Mouse (Mus musculus): ENCODE measurements around the gene Otop3. TPM values are rescaled to one million over a fixed set of nuclear protein-coding genes. Genes with fewer than 3 reads are reported as not detected.
"Not testable (repeated sequence)": the region's sequence is repeated elsewhere in the genome, so short reads cannot be mapped to it uniquely, and the experiment has no call there.

Gene Otop3
- polyA plus RNA-seq, 1 experiment = not detected

DNA sequence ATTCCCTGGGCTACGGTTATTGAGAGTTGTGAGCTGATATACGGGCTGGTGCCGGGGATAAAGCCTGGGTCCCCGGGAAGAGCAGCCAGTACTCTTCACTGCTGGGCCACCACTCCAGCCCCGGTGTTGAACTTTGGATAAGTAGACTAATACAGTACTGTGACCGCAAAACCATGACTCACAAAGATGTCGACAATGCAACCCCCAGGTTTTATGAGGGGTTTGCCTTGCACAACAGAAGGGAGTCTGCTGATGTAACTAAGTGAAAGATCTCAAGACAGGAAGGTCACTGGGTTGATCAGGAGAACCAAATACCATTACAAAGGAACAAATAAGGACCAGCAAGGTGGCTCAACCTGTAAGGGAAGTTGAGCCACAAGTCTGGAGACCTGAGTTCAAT lies 42.2 kb downstream of the Otop3 start:
- TF ChIP-seq GATA1 (IDR thresholded peaks at IDR 0.05; ENCODE audit: low read length) (no peak), TAL1 (IDR thresholded peaks at IDR 0.05; ENCODE audit: low read length) (no peak)
- Histone ChIP-seq H3K9me3 (ENCODE audit: control insufficient read depth, low read length) (peaks cover 12% of the 10 kb centered on the region), H3K4me1 (ENCODE audit: control insufficient read depth) (peaks cover 3% of the 10 kb centered on the region; the same call in 1 of the 2 replicates), H3K27me3 (ENCODE audit: control insufficient read depth) (peaks cover 78% of the 10 kb centered on the region), H3K36me3 (ENCODE audit: control insufficient read depth) (no peaks in the 10 kb centered on the region), H3K4me3 (replicated peaks) (no peak overlapping the region)

DNA sequence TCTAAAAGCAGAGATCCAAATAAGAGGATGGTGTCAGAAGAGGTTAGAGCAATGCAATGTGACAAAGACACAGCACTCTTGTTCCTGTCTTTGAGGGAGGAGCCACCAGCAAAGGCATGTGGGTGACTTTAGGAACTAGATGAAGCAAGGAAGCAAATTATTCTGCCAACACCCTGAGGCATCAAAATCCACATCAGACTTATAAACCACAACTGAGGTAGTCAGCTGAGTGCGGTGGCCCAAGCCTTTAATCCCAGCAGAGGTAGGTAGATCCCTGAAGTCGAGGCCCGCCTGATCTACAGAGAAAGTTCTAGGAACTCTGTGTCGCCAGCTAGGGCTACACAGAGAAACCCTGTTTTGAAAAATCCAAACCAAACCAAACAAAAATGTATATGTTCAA lies 42.7 kb downstream of the Otop3 start:
- Histone ChIP-seq H3K27me3 (ENCODE audit: control insufficient read depth) (peaks cover 80% of the 10 kb centered on the region), H3K4me1 (ENCODE audit: control insufficient read depth) (peaks cover 5% of the 10 kb centered on the region; the same call in 1 of the 2 replicates), H3K36me3 (ENCODE audit: control insufficient read depth) (no peaks in the 10 kb centered on the region), H3K4me3 (replicated peaks) (no peak overlapping the region), H3K9me3 (ENCODE audit: control insufficient read depth, low read length) (peaks cover 14% of the 10 kb centered on the region)
- TF ChIP-seq GATA1 (IDR thresholded peaks at IDR 0.05; ENCODE audit: low read length) = no peak
- no peak for TF ChIP-seq TAL1 (IDR thresholded peaks at IDR 0.05; ENCODE audit: low read length)

DNA sequence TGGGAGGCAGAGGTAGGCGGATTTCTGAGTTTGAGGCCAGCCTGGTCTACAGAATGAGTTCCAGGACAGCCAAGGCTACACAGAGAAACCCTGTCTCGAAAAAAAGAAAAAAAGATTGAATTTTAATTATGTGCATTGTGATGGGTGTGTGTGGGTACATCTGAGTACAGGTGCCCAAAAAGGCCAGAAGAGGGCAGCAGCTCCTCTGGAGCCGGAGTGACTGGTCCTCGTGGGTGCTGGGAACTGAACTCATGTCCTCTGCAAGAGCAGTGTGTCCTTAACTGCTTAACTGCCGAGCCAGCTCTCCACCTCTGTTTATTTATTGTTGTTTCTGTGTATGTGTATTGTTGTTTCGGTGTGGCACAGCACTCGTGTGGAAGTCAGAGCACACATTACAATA lies 43.3 kb downstream of the Otop3 start:
- Histone ChIP-seq H3K4me3 (replicated peaks) (no peak overlapping the region), H3K4me1 (ENCODE audit: control insufficient read depth) (peaks cover 5% of the 10 kb centered on the region; the same call in 1 of the 2 replicates), H3K9me3 (ENCODE audit: control insufficient read depth, low read length) (peaks cover 16% of the 10 kb centered on the region), H3K27me3 (ENCODE audit: control insufficient read depth) (peaks cover 84% of the 10 kb centered on the region), H3K36me3 (ENCODE audit: control insufficient read depth) (no peaks in the 10 kb centered on the region)
- TF ChIP-seq TAL1 (IDR thresholded peaks at IDR 0.05; ENCODE audit: low read length) = no peak
- no peak for TF ChIP-seq GATA1 (IDR thresholded peaks at IDR 0.05; ENCODE audit: low read length)

DNA sequence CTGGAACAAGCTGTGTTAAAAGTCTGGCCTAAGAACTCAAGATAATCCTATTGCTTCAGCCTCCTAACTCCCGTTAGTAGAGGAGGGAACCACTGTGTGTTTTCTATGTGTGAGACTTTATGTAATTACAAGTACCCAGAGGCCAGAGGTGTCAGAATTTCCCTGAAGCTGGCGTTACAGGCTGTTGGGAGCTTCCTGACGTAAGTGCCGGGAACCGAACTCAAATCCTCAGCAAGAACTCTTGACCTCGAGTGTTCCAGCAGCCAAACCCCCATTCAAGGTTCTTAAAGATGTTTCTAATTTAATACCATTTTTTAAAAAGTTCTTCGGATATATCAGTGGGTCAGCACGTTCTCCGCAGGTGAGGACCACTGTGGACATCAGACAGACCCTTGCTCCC lies 46.7 kb downstream of the Otop3 start:
- H3K27me3 ChIP-seq (ENCODE audit: control insufficient read depth) = peaks cover 77% of the 10 kb centered on the region
- no peak overlapping the region for H3K4me3 ChIP-seq (replicated peaks)
- TF ChIP-seq GATA1 (IDR thresholded peaks at IDR 0.05; ENCODE audit: low read length) = no peak
- TF ChIP-seq TAL1 (IDR thresholded peaks at IDR 0.05; ENCODE audit: low read length) = no peak

DNA sequence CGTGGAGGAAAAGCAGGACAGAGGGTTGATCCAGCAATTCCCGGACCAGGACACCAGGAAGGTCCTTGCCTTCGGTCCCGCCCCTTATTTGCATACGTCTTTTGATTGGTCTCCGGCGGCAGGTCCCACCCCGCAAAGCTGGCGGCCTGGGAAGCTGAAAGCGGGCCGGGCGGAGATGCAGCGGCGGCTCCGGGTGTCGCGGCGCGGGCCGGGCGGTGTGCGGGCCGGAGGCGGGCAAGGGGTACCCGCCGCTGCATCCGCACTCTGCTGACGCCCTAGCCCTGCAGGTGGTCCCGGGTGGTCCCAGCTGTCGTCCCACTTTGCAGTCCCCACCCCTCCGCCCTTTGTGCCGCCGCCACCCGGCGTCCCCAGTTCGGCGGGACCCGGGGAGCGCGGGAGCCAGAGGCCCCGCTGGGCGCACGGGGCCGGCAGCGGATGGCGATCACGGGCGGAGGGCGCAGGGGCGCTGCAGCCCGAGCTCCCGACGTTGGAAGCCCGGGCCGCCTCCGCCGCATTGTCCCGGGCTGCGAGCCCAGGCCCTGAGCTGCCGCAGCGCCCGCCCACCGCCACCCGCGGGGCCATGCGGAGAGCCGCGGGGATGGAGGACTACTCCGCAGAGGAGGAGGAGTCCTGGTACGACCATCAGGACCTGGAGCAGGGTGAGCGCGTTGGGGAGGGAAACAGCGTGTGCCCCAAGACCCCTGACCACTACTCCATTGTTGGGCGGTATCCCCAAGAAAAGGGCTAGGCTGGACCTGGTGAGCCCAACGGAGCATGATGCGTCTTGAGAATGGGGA lies 47.4 kb downstream of the Otop3 start, which contains the start of gene Cdr2l:
Gene Cdr2l, plus strand, starts transcription at position 174 of the 797 bp plus-strand sequence.
- H3K4me3 ChIP-seq (replicated peaks) = peak within 1 kb of the TSS; percentile 46
- peaks cover 2% of the 10 kb centered on the region; the same call in 1 of the 2 replicates for H3K4me1 ChIP-seq (ENCODE audit: control insufficient read depth)
- peaks cover 16% of the 10 kb centered on the region for H3K9me3 ChIP-seq (ENCODE audit: control insufficient read depth, low read length)
- no peaks in the 10 kb centered on the region for H3K36me3 ChIP-seq (ENCODE audit: control insufficient read depth)
- H3K27me3 ChIP-seq (ENCODE audit: control insufficient read depth) = peaks cover 73% of the 10 kb centered on the region
- TF ChIP-seq TAL1 (IDR thresholded peaks at IDR 0.05; ENCODE audit: low read length) (no peak), GATA1 (IDR thresholded peaks at IDR 0.05; ENCODE audit: low read length) (no peak)

More for the DNA sequence above, 46.7 kb downstream of the Otop3 start:
- Histone ChIP-seq H3K9me3 (ENCODE audit: control insufficient read depth, low read length) (peaks cover 16% of the 10 kb centered on the region), H3K36me3 (ENCODE audit: control insufficient read depth) (no peaks in the 10 kb centered on the region), H3K4me1 (ENCODE audit: control insufficient read depth) (peaks cover 2% of the 10 kb centered on the region; the same call in 1 of the 2 replicates)

DNA sequence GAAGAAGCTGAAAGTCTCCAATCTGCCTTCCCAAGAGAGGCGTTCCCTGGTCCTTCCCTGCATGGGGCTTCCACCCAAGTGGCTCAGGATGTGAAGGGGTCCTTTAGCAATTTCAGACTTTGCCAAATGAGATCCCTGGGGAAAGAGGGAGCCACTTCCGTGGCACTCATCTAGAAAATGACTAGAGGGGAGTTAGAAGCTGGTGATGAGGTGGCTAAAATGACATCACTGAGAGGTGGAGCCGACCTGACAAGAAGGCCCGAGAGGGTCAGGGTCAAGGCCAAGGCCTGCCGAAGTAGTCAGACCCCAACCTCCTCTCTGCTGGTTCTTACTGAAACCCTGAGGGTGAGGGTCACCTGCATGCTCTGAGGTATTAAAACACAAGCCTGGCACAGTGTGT lies 48.4 kb downstream of the Otop3 start:
- H3K27me3 ChIP-seq (ENCODE audit: control insufficient read depth) = peaks cover 72% of the 10 kb centered on the region
- peaks cover 2% of the 10 kb centered on the region; the same call in 1 of the 2 replicates for H3K4me1 ChIP-seq (ENCODE audit: control insufficient read depth)
- H3K36me3 ChIP-seq (ENCODE audit: control insufficient read depth) = no peaks in the 10 kb centered on the region
- TF ChIP-seq GATA1 (IDR thresholded peaks at IDR 0.05; ENCODE audit: low read length) (no peak), TAL1 (IDR thresholded peaks at IDR 0.05; ENCODE audit: low read length) (no peak)
- no peak overlapping the region for H3K4me3 ChIP-seq (replicated peaks)
- peaks cover 15% of the 10 kb centered on the region for H3K9me3 ChIP-seq (ENCODE audit: control insufficient read depth, low read length)

DNA sequence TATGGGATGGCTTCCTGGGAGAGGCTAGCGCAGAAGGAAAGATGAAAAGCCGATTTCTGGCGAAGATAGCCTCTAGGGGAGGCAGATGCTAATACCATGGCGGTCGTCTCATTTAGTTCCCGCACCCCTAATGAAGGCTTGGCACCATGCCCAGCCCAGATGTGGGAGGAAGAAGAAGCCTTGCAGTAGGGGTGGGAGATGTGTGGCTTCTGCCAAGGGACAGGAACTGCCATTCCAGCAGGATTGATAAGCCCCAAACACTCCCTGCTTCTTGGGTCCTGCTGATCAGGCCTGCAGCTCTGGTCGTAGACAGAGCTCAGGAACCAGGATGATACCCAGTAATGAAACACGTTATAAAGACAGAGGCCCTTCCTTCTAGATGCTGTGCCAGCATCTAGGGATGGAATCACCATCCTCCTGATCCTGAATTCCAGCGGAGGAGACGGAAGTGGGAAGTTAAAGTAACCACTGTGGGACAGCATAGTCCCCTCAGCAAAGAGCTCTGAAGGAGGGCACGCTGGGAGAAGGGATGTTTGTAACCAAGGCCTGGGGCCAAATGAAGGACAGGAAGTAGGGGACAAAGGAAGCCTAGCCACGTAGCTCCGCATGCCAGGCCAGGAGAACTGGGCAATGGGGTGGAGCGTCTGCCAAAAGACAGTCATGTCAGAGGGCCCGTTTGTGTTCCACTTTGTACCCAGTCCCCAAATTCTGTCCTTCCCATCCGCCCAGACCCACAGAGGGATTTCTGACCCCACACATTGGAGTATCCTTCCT lies 49.4 kb downstream of the Otop3 start:
- Histone ChIP-seq H3K4me3 (replicated peaks) (no peak overlapping the region), H3K27me3 (ENCODE audit: control insufficient read depth) (peaks cover 63% of the 10 kb centered on the region), H3K9me3 (ENCODE audit: control insufficient read depth, low read length) (peaks cover 7% of the 10 kb centered on the region; the same call in 1 of the 2 replicates), H3K36me3 (ENCODE audit: control insufficient read depth) (no peaks in the 10 kb centered on the region), H3K4me1 (ENCODE audit: control insufficient read depth) (peaks cover 2% of the 10 kb centered on the region; the same call in 1 of the 2 replicates)
- TF ChIP-seq GATA1 (IDR thresholded peaks at IDR 0.05; ENCODE audit: low read length) (no peak), TAL1 (IDR thresholded peaks at IDR 0.05; ENCODE audit: low read length) (no peak)

DNA sequence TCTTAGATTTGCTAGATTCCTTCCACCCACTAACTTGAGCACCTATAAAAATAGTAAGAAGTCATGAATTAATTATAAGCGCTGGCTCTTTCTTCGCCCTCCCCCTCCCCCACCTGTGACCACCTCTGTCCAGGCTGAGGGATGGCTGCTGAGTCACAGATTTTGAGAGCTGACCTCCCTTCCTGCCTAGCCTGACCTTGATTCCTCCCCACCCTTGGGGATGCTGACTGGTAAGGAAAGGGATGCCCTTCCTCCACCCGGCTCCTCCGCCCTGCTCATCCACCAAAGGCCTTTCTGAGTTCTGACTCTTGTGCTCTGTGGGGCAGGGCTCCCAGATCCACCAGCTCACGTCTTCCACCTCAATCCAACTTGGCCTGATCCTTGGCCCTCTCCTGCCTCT lies 50.1 kb downstream of the Otop3 start:
- Histone ChIP-seq H3K4me1 (ENCODE audit: control insufficient read depth) (peaks cover 2% of the 10 kb centered on the region; the same call in 1 of the 2 replicates), H3K9me3 (ENCODE audit: control insufficient read depth, low read length) (peaks cover 3% of the 10 kb centered on the region; the same call in 1 of the 2 replicates), H3K4me3 (replicated peaks) (no peak overlapping the region), H3K27me3 (ENCODE audit: control insufficient read depth) (peaks cover 58% of the 10 kb centered on the region), H3K36me3 (ENCODE audit: control insufficient read depth) (no peaks in the 10 kb centered on the region)
- TF ChIP-seq GATA1 (IDR thresholded peaks at IDR 0.05; ENCODE audit: low read length) (no peak), TAL1 (IDR thresholded peaks at IDR 0.05; ENCODE audit: low read length) (no peak)

DNA sequence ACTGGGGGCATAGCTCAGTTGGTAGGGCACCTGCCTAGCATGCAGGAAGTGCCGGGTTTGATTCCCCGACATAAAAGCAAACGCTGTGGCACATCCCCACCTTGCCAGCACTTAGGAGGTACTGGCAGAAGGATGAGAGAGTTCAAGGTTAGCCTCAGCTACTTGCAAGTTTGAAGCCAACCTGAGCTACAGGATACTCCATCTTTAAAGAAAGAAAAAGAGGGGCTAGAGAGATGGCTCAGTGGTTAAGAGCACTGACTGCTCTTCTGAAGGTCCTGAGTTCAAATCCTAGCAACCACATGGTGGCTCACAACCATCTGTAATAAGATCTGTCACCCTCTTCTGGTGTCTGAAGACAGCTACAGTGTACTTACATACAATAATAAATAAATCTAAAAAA lies 52.3 kb downstream of the Otop3 start:
- not testable (repeated sequence) for H3K36me3 ChIP-seq (ENCODE audit: control insufficient read depth); H3K9me3 ChIP-seq (ENCODE audit: control insufficient read depth, low read length); H3K4me3 ChIP-seq (replicated peaks); H3K4me1 ChIP-seq (ENCODE audit: control insufficient read depth)
- H3K27me3 ChIP-seq (ENCODE audit: control insufficient read depth) = peaks cover 35% of the 10 kb centered on the region
